Mouse (Mus musculus) liver, embryonic 14.5 days (tissue): ENCODE measurements around the gene Ubn1.

Source experiments
- CTCF ChIP-seq: IDR thresholded peaks from 2 replicates; pipeline ENCODE4 v1.5.1; 2016; ENCODE audit warnings: antibody characterized with exemption, low read depth, control low read depth
- EP300 ChIP-seq: IDR thresholded peaks from 2 replicates; pipeline ENCODE4 v1.6.1; 2016; ENCODE audit warnings: antibody characterized with exemption, low read depth

DNA sequence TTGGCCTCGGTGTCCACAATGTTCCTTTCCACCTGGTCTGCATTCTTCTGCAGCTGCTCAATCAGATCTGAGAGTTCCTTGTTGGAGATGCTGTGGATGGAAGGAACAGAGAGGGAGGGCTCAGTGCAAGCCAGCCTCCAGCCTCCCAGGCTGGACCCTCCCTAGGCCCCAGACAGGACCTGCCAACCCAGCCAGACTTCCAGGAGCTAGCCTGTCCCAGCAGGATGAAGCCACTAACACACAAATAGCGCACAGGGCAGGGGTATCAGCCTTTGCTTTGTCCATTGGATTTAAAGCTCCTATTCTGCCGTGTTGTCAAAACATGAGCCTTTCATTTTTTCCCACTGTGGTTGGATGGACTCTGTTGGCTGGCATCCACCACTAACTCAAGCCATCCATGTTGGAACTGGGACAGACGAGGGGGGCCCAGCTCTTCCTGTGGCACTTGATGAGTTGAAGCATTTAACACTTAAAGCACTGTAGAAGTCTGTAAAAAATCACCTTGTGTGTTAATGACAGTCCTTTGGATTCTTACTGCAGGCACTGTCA lies 63.2 kb downstream of the Ubn1 start:
- TF ChIP-seq CTCF (no peak), EP300 (no peak)
